Mouse (Mus musculus): ENCODE results near the gene Ncoa1.
"Not testable (repeated sequence)": the region's sequence is repeated elsewhere in the genome, so short reads cannot be mapped to it uniquely, and the experiment has no call there.

Gene Ncoa1

DNA sequence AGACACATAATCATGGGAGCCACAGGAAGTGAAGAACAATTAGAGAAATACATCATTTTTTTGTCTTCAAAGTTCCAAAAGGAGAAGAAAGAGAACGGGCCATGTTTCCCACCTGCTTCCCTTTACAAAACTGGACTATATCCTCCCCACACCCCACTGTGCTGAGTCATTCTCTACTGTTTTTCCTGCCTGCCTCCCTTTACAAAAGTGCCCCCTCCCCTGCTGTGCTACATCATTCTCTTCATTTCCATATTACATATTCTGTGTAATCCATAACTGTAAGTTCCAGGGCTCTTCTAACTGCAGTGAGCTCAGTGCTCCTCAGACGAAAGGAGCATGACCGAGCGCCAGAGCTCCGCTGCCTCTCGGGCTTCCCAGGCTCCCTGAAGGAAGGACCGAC lies 80.8 kb downstream of the Ncoa1 start:
- DNase-seq (ENCODE audit: low spot score in 2 of 2): no peak

DNA sequence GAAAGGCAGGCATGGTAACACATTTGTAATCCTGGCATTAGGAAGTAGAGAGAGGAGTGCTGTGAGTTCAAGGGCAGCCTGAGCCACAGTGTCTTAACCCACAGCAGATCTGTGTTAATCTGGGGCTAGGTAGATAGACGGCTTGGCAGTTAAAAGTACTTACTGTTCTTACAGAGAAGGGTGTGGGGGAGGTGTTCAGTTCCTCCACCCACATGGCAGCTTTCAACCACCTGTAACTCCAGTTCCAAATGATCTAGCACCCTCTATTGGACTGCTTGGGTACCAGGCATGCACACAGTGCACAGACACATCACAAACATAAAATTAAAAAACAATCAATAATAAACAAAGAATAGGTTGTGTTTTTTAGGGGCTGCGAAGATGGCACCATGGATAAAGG lies 84.4 kb downstream of the Ncoa1 start:
- DNase-seq (ENCODE audit: low spot score in 2 of 2): no peak

- no peak for DNase-seq (ENCODE audit: low spot score in 2 of 2)
Measured at GRCm38 (mm10) chr12:4392074-4392473, 84.9 kb downstream of the Ncoa1 start.

GRCm38 (mm10) chr12:4391256-4391655 lies 85.7 kb downstream of the Ncoa1 start:
- DNase-seq (ENCODE audit: low spot score in 2 of 2): no peak

- no peak for DNase-seq (ENCODE audit: low spot score in 2 of 2)
Measured at GRCm38 (mm10) chr12:4390721-4391120, 86.3 kb downstream of the Ncoa1 start.

DNA sequence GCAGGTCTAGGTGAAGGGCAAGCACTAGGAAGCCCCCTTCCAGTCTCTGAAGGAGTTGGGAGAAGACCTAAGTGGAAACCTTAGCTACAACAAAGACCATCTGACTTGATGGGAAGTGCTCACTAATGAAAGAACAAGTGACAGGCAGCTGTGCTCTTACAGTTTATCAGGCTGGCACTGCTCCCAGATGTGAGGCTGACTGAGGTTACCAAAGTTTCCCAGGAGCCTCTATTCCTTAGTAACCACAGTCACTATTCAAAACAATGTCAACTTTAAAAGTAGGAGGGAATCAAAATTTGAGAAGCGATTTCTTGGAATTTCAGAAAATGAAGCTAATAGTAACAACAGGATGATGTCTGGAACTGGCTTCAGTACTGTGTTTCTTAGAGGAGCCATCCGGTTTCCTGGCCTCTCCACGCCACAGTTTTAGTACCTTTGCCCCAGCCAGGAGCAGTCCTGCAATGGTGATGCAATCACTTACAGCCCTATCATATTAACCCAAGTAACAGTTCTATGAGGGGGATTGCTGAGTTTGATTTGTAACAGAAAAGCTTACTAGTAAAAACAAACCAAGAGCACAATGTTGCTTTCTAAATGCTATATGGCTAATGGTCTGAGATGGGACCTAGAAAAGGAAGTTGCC lies 90.8 kb downstream of the Ncoa1 start:
- no peak for DNase-seq (ENCODE audit: low spot score in 2 of 2)

DNA sequence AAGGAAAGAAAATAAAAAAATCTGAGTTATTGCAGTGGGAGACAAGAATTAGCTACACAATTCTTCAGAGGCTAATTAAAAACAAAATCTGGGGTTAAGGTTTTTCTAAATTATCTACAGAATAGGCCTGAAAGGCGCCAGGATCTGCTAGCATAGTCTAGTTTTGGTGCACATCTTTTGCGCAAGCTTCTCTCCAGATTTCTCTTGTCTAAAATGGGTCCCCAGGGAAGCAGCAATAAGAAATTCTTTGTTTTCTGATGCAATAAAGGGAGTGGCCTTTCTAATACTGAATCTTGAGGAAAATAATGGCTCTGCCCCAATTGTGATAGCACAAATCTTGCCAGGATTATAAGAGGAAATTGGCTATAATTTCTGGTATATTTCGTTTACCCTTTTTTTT lies 93.9 kb downstream of the Ncoa1 start:
- DNase-seq (ENCODE audit: low spot score in 2 of 2): no peak

DNA sequence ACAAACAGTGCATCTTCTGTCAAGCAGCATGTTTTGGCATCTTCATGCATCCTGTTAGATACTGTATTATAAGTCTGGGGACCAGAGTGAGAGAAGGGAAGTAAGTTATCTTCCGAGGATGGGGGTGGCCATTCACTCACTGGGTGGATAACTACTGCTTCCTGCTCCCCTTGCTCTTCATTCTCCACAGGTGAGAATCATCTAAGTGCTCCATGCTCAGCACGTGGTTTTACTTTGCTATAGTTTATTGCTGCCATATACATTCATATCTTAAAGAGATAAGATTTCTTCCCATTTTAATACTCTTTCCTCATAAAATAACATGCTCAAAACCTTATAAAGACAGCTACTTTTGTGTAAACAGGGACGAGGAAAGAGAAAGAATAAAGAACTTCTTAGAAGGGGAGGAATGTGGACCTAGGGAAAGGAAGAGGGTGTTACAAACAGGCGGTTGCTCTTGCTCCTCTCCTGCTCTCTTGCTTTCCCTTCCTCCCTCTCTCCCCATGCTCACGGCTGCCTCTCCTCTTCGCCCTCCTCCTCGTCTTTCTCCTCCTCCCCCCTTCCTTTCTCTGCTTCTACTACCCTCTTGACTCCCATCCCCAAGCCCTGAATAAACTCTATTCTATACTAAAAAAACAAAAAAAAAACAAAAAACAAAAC lies 97.6 kb downstream of the Ncoa1 start:
- DNase-seq (ENCODE audit: low spot score in 2 of 2): no peak

GRCm38 (mm10) chr12:4376475-4376874 lies 100.5 kb downstream of the Ncoa1 start:
- no peak for DNase-seq (ENCODE audit: low spot score in 2 of 2)

- DNase-seq (ENCODE audit: low spot score in 2 of 2): no peak
Measured at GRCm38 (mm10) chr12:4374816-4375493, 102.0 kb downstream of the Ncoa1 start.

DNA sequence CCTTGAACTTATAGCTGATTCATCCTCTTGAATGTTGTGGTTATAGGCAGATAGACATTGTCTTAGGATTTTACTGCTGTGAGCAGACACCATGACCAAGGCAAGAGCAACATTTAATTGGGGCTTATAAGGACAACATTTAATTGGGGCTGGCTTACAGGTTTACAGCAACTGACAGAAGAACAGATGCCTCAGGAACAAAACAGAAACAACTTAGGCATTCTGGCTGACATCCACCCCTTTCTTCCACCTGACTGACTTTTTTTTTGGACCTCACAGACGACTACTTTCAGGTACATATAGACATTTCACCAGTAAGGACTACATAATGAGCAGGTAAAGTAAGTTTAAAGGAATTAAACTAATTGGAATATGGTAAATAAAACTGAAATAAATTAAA lies 105.6 kb downstream of the Ncoa1 start:
- DNase-seq (ENCODE audit: low spot score in 2 of 2): no peak

DNA sequence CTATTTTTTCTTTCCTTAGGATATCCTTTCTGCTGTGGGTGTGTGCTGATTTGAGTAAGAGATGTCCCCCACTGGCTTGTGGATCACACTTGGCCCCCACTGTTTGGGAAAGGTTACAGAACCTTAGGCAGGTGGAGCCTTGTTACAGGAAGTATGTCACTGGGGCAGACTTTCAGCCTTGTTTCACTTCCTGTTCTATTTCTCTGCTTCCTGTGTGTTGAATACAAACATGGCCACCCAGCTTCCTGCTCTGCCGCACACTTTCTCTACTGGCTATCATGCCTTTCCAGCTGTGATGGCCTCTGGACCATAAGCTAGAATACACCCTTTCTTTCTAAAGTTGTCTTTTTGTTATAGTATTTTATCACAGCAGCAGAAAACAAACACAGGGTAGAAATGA lies 111.0 kb downstream of the Ncoa1 start:
- DNase-seq (ENCODE audit: low spot score in 2 of 2): no peak

DNA sequence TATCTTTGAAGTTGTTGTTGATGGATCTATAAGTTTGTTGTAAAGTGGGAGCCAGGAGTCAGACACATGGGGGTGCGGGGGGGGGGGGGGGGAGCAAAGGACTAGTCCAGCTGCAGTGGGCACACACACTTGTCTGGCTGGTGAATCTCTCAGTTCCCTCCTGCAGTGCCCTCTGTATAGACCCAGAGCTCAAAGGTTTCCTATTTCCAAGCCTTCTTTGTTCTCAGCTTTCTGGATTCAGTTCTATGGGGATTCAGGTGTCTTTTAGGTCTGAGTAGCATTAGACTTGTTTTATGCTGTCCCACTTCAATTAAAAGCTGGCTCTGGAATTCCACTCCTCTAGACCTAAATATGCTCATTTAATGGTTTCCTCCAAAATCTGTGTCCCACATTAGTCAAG lies 117.5 kb downstream of the Ncoa1 start:
- no peak for DNase-seq (ENCODE audit: low spot score in 2 of 2)

DNA sequence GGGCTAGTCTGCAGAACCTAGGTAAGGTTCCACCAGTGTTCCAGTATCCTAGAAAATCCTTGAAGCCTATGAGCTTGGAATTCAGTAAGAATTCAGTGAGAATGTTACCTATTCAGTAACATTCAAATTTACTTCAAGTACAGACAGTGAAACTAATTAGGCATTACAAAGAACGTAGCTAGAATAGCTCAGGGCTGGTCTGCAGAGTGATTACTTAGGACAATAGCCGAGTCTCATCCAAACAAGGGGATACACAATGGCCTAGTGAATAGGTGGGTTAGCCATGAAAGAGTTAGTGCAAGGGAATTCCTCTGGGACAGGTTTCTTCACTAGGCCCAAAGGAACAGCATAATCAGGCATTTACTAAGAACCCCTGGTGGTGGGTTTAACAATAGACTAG lies 118.3 kb downstream of the Ncoa1 start:
- not testable (repeated sequence) for DNase-seq (ENCODE audit: low spot score in 2 of 2)

GRCm38 (mm10) chr12:4358100-4358499 lies 118.9 kb downstream of the Ncoa1 start:
- no peak for DNase-seq (ENCODE audit: low spot score in 2 of 2)

DNA sequence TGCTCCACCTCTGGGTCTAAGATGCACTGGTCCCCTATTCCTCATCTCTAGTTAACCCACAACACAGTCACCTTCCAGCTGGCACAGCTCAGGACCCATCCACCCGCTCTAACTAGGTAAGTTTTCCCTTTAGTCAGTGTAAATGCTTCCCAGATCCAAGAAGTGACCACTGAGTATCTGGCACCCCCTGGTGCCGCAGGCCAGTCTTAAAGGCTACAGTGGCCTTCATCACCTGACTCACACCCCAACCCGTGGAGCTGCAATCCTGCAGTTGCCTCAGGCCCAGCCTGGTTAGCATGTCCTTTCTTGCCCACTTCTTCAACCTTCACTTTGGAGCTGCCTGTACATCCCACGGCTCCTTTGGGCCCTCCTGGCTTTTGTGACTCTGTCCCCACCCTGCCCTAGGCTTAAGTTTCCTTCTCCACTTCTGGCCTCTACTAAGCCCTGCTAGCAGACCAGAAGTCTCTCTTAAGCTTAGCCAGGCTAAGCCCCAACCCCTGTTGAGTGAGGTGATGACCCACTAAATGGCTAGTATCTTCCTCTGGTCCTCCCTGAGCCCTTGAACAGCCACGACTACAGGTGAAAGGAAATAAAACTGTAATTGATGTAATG lies 120.0 kb downstream of the Ncoa1 start:
- DNase-seq (ENCODE audit: low spot score in 2 of 2): no peak

DNA sequence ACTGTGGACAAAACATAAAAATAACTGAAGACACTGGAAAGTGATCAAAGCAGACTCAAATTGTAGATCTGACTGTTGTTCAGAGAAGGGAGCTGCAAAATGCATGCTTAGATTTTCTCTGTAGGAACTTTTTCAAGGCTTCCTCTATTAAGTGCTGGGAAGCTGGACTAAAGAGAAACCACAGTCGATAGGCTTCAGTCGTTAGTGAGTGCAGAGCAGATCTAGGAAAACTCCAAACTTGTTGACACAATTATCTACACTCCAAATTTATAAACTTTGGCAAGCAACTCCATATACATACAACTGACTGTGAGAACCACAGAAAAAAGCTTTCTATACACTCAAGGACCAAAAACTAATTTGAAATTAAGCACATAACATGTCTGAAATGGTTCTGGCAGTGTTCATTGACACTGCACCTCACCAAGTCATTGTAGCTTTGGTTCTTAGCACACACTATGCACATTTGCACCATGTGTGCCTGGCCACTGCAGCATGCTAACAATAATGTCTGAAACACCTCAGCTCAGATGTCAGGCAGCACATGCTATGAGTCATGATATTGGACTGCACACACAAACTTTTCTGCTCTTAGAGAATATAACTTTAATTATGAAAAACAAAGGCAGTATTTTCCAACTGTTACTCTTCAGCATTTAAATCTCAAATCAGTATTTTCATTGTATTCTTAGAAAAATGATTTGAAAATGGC lies 121.8 kb downstream of the Ncoa1 start:
- no peak for DNase-seq (ENCODE audit: low spot score in 2 of 2)

DNA sequence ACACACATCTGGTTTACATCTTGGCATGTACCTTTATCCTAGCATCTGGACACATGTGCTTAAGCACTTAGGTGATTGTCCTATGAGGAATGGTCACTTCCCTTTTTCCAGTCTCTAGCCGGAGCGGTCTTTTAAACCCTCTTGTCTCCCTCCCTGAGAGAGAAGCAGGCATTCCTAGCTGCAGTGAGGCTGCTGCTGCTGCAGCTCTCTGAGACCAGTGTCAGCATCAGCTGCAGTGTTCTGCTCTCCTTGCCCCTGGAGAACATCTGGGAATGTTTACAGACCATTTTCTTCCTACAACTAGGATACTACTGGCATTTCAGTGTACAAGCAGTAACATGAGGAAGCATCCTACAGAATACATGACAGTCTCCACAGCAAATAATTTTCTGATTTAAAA lies 133.8 kb downstream of the Ncoa1 start:
- DNase-seq (ENCODE audit: low spot score in 2 of 2): no peak

GRCm38 (mm10) chr12:4342087-4342486 lies 134.9 kb downstream of the Ncoa1 start:
- DNase-seq (ENCODE audit: low spot score in 2 of 2): no peak

DNA sequence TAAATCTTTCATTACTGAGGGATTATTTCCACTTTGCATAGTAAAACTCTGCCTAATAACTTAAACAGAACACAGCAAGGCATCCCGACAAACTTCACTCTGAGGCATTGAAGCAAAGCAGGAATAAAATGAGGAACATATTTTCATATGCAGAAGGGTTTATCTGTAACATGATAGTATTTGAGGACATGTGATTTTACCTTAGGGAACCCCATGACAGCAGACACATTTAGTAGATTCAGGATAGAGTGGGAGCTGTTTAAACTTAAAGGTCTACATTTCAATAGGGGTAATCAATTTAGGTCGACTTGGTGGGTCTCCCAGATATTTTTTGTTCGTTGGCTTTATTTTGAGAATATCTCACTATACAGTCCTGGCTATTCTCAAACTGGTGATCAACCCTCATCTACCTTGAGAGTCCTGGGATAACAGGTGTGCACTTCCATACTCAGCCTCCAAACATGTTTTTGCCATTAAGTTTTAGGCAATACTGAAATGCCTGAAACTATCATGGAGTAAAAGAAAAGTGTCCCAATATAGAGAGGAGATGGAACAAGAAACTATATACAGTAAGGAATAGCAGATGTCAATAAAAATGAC lies 136.6 kb downstream of the Ncoa1 start:
- DNase-seq (ENCODE audit: low spot score in 2 of 2): no peak

DNA sequence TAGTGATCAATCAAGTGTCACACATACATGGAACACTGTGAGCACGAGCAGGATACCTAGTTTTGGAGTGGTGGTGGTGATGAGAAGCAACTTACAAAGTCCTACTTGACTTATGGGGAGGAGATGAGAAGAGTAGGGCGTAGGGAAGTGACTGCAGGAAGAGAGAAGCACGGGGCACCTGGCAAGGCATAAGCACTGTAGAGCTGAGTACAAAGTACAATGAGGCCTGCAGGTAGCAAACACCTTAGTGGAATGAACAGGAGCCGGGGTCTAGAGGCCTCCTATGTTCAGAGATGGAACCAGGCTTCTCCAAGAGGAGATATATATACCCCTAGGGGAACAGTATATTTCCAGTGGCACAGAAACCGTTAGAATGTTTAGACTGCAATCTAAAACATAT lies 153.4 kb downstream of the Ncoa1 start:
- no peak for DNase-seq (ENCODE audit: low spot score in 2 of 2)

DNA sequence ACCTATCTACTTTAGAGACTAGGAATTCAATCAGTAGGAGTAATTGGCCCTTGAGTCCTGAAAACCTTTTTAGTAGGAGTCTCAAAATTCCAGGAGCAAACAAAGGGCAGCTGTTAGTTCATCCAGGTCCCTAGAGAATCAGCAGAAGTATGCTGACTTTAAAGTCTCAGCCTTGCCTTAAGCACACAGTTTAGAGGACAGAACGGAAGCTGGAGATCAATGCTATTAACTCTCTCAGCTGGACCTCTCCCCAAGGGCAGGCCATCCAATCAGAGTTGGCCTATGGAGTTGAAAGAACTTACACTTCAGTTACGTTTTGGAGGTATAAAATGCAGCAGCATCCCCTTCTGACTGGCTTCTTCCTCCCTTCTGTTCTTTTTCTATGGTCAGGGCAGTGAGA lies 154.8 kb downstream of the Ncoa1 start:
- DNase-seq (ENCODE audit: low spot score in 2 of 2): no peak
